Mouse (Mus musculus) left cerebral cortex, adult 2 months (tissue): ENCODE results near the gene Ubb. TPM values are rescaled to one million over a fixed set of nuclear protein-coding genes. Genes with fewer than 3 reads are reported as not detected.
A peak's percentile ranks its signal among the peaks of the same experiment; 100 is the strongest.

Experiments
- DNase-seq, 2 experiments: peaks; one replicate each; pipeline ENCODE4 v3.0.0; 2021 to 2022; ENCODE audit warnings: low spot score in 2 of 2, mixed read lengths in 1 of 2; ENCODE audit errors: extremely low spot score in 1 of 2
- H3K27ac ChIP-seq: fragments of 200-600 bp; 2 replicates; pipeline ENCODE4 v1.8.1; 2022
- H3K4me3 ChIP-seq: fragments of 200-600 bp; 2 replicates; pipeline ENCODE4 v1.8.1; 2022
- CTCF ChIP-seq: fragments of 200-600 bp; IDR thresholded peaks from 2 replicates; pipeline ENCODE4 v1.8.1; 2022; ENCODE audit warnings: antibody characterized with exemption, mild to moderate bottlenecking, moderate library complexity
- intact Hi-C: fragments of 180-260 bp; cut with DNase I; formaldehyde crosslinking; loops from one replicate; pipeline ENCODE4 v1.15.1; 2025
- total RNA-seq, 2 experiments: library from RNA; stranded (reverse); gene quantifications; 2 replicates each; pipeline ENCODE4 v1.2.3; 2021

Ubb gene
- total RNA-seq, 2 experiments from 2014 or later = 1,603 to 1,693 TPM

DNA sequence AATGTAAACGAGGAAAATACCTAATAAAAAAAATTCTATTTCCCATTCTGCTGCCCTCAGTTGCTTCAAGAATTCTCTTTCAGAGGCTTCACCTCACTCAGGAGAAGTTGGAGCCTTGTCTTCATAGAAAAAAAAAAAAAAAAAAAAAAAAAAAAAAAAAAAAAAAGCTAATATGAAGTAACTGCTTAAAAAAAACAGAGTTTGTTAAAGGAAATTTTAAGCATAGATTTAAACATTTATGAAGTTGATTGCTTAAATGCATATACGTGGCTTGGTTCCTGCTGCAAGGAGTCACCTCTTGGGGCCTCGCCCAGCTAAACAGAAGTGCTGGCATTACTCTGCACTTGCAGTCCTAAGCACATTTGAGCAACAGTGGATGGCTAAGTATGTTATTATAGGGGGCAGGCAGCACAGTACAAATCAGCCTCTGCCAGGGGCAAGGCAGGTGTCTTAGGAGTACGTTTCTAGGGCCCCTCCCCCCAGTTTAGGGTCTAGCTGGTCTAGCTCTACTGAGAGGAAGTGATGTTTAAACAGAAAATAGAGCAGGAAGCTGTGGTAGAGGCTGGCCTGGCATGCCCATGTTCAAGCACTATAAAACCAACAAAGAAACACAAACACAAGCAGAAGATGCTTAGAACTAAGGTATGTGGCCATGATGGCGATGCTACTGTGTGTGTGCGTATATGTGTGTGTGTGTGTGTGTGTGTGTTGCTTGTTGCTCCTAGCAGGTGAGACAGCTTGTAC, 23.2 kb downstream of the Ubb start, which contains the start of gene Trpv2:
Trpv2 (plus strand) TSS at position 528 of the 744 bp plus-strand sequence.
- H3K27ac ChIP-seq = peak within 1 kb of the TSS; percentile 91
- DNase-seq = no peak
- no peak for TF ChIP-seq CTCF
- H3K4me3 ChIP-seq = peak within 1 kb of the TSS; percentile 70
- intact Hi-C loops = no loop called here

DNA sequence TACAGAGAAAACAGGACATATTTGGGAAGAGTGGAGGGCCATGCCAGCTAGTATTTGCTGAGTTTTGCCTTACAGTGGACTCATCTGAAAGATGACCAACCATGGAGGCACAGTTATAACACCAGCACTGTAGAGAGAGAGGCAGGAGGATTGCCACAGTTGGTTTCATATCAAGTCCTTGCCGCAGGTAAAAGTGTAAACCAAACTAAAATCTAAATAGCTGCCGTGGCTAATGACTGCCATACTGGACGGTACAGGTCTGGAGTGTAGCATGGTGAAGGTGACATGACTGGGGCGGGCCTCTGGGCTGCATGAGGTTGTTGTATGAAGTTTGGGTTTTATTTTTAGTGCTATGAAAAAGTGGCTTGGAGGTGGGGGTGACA, 23.7 kb downstream of the Ubb start:
- Histone ChIP-seq H3K27ac (no peak overlapping the region; the same call in 1 of the 2 replicates), H3K4me3 (no peak overlapping the region; the same call in 1 of the 2 replicates)
- no peak for DNase-seq
- intact Hi-C loops = loop anchor here (1.0 to 5.0 kb wide), 3 partner anchors 23 to 622 kb away; partner anchors contain the start of gene Ubb
- TF ChIP-seq CTCF = no peak

DNA sequence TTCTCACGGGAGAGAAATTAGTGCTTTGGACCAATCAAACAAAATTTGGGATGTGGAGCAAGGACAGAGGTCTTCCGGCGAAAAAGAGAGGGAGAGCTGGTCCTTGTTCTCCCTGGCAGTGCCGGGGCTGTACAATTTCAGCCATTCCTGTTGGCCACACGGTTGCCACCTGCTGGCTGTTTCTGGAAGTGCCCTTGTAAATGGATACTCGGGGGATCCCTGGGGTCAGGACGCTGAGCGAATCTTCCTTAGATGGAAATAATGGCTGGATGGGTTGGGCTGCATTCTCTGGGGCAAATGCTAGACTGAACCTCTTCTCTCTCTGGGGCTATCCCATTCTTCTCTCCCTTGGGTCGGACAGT, 24.3 kb downstream of the Ubb start:
- peak; percentile 92 for TF ChIP-seq CTCF
- H3K4me3 ChIP-seq = peak overlapping the region; percentile 70
- DNase-seq = peak; percentile 83 to 92
- intact Hi-C loops = loop anchor here (1.0 to 5.0 kb wide), 3 partner anchors 24 to 623 kb away; partner anchors contain the start of gene Ubb
- peak overlapping the region; percentile 91 for H3K27ac ChIP-seq

DNA sequence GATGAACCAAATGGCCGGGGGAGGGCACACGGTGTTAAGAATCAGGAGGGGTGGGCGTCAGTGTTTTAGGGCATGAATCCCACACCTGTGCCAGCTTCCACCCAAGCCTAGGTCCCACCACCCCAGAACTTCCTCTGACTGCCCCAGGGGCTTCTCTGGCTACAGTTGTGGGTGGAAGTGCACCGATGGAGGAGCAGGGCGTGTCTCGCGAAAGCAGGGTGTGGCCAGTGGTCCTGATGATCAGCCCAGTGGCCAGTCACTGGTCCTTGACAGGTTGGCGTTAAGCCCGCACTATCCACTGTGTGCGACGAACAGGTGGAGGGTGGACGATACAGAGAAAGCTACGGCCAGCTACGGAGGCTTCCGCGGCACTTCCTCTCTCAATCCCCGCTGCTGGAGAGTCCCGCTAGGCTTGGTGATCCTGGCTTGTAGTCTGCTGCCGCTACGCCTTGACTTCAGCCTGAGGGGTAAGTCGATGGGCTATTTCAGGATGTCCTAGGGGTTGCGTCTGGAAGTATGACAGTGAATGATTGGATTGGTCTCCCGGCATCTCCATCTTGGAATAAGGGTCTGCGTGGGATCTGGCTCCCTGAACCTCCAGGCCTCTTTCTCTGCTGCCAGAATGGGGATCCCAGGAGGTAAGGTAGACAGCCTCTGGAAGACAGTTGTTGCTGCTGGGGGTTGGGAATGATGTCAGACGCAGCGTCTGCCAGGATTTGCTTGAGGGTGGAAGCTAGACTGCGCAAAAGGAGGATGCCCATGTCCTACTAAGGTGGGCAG, 24.9 kb downstream of the Ubb start:
- peak overlapping the region; percentile 70 for H3K4me3 ChIP-seq
- intact Hi-C loops = loop anchor here (1.0 to 5.0 kb wide), 5 partner anchors 25 to 624 kb away; partner anchors contain the start of gene Ubb
- TF ChIP-seq CTCF = no peak
- peak; percentile 55 to 61 for DNase-seq
- peak overlapping the region; percentile 91 for H3K27ac ChIP-seq

DNA sequence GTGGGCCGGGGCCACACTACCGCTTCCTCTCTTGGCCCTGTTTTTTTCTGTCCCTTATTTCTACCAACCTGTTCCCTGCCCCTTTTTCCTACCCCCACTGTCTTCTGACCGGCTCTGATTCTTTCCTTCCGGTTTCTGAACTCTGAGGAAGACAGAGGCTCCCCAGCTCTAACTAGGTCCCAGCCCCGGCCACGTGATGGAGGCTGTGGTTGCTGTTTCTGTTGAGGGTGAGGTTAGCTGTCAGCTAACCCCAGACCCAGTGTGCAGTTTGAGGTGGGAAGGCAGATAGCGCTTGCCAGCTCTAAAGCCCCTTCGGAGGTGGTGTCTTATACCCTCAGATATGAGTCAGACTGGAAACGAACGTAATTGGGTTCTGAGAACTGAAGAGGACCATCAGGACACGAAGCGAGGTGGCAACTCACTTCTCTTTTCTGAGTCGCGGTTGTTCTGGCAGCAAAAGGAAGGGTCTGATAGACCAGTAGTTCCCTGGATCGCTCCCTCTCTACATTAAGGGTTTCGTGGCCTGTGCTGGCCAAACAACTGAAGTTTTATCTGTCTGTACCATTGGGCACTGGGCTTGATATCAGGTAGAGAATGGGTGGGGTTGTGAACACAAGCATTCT, 25.7 kb downstream of the Ubb start:
- Histone ChIP-seq H3K27ac (peak overlapping the region; percentile 91), H3K4me3 (peak overlapping the region; percentile 70)
- TF ChIP-seq CTCF = no peak
- DNase-seq = peak in 1 of 2 experiments; percentile 43
- intact Hi-C loops = loop anchor here (1.0 to 5.0 kb wide), 4 partner anchors 26 to 624 kb away; no protein-coding TSS in a partner anchor

DNA sequence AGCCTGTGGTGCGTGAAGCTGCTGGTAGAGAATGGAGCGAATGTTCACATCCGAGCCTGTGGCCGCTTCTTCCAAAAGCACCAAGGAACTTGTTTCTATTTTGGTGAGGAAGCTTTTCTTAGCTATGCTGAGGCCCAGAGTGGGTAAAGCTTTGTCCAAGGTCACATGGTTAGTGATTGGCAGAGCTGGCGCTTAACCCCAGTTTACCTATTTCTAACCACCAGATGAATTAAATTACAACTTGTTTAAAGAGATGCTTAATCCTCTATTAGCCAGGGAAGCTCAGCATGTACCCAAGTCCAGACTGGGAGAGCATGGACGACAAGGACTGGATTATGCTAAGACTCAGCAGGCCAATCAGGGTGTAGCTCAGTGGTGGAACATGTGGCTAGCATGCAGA, 32.1 kb downstream of the Ubb start:
- TF ChIP-seq CTCF = no peak
- intact Hi-C loops = no loop called here
- Histone ChIP-seq H3K27ac (no peak overlapping the region), H3K4me3 (no peak overlapping the region)
- no peak for DNase-seq

DNA sequence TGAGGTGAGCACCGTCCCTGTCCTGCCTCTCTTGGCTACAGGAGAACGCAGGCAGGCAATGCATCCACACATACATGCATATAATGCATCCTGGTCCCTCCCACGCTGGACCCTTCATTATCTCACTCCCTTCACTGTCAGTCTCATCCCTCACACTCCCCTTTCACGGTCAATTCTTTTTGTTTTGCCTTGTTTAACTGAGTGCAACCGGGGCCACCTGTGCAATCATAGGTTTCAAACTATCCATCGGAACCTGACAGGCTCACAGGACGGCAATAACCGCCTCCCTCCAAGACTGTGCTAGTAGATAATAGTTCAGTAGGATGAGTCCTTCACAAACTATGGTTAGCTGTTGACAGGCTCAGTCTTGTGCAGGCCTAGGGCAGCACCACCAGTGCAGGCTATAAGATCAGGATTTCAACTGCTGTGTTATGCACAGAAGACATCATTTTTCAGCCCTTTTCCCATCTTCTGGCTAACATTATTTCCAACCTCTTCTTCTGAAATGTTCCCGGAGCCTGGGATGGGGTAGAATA, 33.8 kb downstream of the Ubb start:
- no peak overlapping the region for H3K27ac ChIP-seq
- intact Hi-C loops = no loop called here
- no peak for DNase-seq
- H3K4me3 ChIP-seq = no peak overlapping the region
- no peak for TF ChIP-seq CTCF

DNA sequence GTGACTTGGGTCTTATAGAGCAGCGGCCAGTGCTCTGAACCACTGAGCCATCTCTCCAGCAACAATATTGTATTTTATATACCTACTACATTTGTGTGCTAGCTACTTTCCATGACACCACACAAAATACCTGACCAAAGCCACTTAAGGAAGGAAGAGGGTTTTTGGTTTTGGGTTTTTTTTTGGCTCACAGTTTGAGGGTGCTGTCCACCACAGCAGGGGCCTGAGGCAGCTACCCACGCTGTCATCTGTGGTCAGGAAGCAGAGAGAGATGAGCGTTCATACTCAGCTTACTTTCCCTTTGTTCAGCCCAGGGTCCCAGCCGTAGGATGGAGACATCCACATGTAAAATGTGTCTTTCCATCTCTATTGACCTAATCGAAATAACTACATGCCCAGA, 36.1 kb downstream of the Ubb start:
- no peak overlapping the region for H3K27ac ChIP-seq
- intact Hi-C loops = no loop called here
- DNase-seq = no peak
- H3K4me3 ChIP-seq = no peak overlapping the region
- TF ChIP-seq CTCF = no peak

DNA sequence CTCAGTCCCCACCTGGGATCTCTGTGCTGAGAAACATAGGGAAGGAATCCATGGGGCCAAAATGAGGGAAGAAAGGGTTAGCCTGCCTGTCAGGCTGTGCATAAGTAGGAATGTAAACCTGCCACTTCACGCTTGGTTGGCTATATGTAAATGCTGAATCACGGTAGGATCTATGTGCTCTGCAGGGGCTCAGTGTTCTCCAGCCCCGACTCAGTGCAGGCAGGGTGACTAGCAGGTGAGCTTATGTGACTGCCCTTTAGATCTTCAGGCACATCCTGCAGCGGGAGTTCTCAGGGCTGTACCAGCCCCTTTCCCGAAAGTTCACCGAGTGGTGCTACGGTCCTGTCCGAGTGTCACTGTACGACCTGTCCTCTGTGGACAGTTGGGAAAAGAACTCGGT, 38.4 kb downstream of the Ubb start:
- TF ChIP-seq CTCF = no peak
- intact Hi-C loops = no loop called here
- no peak for DNase-seq

DNA sequence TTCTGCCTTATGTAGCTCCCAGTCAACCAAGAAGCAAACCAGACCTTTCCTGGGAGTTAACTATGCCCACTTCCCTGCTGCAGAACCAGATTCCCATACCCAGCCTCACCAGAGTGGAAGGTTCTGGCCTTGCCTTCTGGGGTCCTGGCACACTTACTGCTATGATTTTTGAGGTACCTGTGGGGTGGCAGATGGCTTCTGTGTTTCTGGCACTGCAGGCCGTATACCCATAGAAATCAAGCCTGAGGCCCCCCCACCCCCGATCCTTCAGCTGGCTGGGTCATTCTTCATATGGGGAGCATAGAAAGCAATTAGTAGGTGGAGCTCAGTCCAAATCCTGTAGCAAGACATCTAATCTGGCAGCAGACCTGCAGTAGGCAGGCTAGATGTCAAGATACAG, 40.1 kb downstream of the Ubb start:
- intact Hi-C loops = no loop called here
- no peak for TF ChIP-seq CTCF
- Histone ChIP-seq H3K27ac (no peak overlapping the region), H3K4me3 (no peak overlapping the region)
- no peak for DNase-seq

More for the DNA sequence above, 38.4 kb downstream of the Ubb start:
- Histone ChIP-seq H3K4me3 (no peak overlapping the region), H3K27ac (no peak overlapping the region)

DNA sequence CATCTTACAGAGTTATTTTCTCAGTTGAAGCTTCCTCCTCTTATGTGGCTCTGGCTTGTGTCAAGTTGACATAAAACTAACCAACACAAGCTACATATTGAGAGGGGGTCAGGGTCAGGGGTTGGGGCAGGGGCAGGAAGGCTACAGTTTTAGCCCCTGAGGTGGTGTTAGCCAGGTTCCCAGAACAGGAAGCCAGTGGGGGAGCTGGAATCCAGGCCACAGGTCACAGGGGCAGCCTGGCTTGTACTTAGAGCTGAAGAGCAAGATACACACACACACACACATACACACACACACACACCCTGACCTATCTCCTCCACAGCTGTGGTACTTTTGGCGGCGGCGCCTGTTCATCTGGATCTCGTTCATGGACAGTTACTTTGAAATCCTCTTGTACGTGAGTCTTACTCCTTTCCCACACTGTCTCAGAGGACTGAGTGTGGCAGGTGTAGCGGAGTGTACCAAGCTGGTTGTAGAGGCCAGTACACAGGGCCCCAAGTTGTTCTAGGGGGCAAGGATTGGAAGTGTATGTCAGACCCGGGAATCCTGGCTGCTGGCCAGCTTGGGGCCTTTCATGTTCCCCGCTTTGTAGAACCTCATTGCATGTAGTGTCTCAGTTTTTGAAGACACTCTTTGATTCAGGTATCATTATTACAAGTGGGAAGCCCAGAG, 41.1 kb downstream of the Ubb start:
- no peak for TF ChIP-seq CTCF
- no peak for DNase-seq
- H3K27ac ChIP-seq = no peak overlapping the region
- no peak overlapping the region for H3K4me3 ChIP-seq
- intact Hi-C loops = no loop called here
